Mouse (Mus musculus): Measurements from ENCODE around the gene Dgcr6.

DNA sequence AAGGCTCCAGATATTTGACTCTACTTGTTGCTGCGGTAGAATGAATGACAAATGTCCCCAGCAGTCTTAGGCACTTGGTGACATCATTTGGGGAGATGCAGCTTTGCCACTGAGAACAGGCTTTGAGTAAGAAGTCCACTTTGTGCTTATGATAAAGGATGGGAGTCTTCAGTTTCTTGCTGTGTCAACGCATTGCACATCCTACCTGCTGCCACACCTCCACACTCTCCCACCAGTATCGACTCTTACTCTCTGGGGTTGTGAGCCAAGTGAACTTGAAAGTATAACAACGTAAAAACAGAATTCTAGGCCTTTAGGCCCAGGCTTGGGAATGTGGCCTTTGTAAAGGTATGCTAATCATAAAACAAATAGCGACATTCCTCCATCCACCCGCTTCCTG is 41.6 kb upstream of the Dgcr6 start:
- TF ChIP-seq EP300 (optimal IDR thresholded peaks at IDR 0.05): no peak
- TF ChIP-seq CTCF (IDR thresholded peaks at IDR 0.05; ENCODE audit: low read depth): no peak
